Mouse (Mus musculus): Measurements from ENCODE around the gene BC107364. TPM values are rescaled to one million over a fixed set of nuclear protein-coding genes. Genes with fewer than 3 reads are reported as not detected.
A peak's percentile ranks its signal among the peaks of the same experiment; 100 is the strongest.
"Not testable (repeated sequence)": the region's sequence is repeated elsewhere in the genome, so short reads cannot be mapped to it uniquely, and the experiment has no call there.

Gene BC107364
- polyA plus RNA-seq, 1 experiment from 2014 or later, result not detected

DNA sequence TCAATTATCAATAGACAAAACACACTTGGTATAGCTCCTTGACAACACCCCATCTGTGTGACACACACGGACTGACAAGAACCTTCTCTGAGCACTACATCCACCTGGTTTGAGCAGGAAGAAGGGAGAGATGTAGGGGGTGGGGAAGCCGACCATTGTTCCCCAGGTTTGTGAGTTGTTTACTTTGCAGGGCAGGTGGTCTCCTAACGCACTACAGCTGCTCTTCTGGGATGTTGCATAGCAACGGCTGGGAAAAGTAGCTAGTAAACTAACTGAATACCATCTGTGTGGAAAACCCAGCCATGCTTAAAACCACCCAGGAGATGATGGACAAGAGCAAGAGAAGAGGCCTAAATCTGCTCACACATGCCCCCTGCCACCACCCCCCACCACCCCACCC lies 27.7 kb downstream of the BC107364 start:
- not testable (repeated sequence) for ATAC-seq (ENCODE audit: low read depth); H3K9me3 ChIP-seq (replicated peaks); H3K36me3 ChIP-seq; H3K4me3 ChIP-seq (replicated peaks); H3K4me2 ChIP-seq; DNase-seq; H3K27ac ChIP-seq; H3K9ac ChIP-seq
- 38% methylated on average over 4 of the region's 4 CpGs for WGBS (ENCODE audit: insufficient replicate concordance)
- Histone ChIP-seq H3K27me3 (peaks cover 27% of the 10 kb centered on the region), H3K4me1 (replicated peaks) (peaks cover 27% of the 10 kb centered on the region)

DNA sequence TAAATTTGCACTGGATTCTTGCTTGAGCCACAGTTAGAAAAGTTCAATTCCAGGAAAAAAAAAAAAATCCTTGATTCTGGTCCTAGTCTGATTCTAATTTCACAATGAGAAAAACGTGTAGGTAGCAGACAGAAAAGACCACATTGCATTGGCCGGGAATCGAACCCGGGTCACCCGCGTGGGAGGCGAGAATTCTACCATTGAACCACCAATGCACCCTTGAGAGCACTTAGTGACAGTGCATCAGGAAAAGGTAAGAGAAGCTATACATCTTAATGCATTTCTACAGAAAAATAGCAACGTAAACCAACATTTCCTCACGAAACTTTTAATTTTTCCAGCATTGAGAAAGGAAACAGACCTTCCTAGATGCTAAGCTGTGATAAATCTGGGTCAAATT lies 28.2 kb downstream of the BC107364 start:
- DNase-seq, result peak; percentile 59
- Histone ChIP-seq H3K36me3 (no peaks in the 10 kb centered on the region), H3K4me1 (replicated peaks) (peaks cover 25% of the 10 kb centered on the region), H3K9me3 (replicated peaks) (no peaks in the 10 kb centered on the region), H3K4me2 (no peak overlapping the region), H3K27ac (no peak overlapping the region), H3K4me3 (replicated peaks) (no peak overlapping the region), H3K9ac (no peak overlapping the region), H3K27me3 (peaks cover 27% of the 10 kb centered on the region)
- no peak for ATAC-seq (ENCODE audit: low read depth)
- WGBS (ENCODE audit: insufficient replicate concordance), result 5% methylated on average over 9 of the region's 9 CpGs

DNA sequence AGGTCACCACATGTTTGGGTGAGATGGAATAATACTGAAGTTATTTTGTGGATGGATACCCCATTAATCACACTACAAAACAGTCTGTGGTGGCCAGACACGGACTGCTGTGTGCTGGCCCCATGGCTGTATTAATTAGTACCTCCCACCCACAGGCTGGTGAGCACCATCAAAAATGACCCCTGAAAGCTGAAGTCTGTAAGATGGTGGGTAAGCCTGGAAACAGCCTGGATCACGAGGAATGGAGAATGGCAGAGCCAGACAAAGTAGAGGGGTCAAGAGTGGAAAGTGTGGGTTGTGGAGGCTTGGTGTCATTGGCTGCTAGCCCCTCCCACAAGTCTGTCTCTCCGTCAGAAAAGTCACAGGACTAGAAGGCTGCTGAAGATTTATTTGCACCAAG lies 31.3 kb downstream of the BC107364 start:
- H3K36me3 ChIP-seq, result no peaks in the 10 kb centered on the region
- no peak for DNase-seq

DNA sequence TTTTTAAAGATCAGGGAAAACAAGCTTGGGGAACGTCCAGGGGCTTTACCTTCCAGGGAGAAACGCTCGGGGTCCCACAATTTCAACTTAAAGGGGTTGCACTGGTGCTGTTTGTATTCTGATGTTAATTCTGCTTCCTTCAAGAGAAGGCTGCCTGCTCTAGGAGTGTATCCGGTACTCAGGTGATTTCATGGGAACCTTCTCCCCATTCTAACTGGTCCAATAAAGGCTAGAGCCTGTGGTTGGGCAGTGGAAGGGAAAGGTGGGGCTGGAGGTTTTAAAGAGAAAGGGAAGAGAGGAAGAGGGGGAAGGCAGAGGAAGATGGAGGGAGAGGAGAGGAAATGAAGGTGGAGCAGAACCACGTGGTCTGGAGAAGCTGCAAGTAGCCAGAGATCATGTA lies 33.2 kb downstream of the BC107364 start:
- H3K4me3 ChIP-seq (replicated peaks); H3K4me2 ChIP-seq; DNase-seq; H3K27ac ChIP-seq; H3K36me3 ChIP-seq; H3K9me3 ChIP-seq (replicated peaks); H3K9ac ChIP-seq; ATAC-seq (ENCODE audit: low read depth): not testable (repeated sequence)
- H3K27me3 ChIP-seq, result peaks cover 22% of the 10 kb centered on the region
- 54% methylated on average over 5 of the region's 5 CpGs for WGBS (ENCODE audit: insufficient replicate concordance)
- H3K4me1 ChIP-seq (replicated peaks), result peaks cover 28% of the 10 kb centered on the region

More for the DNA sequence above, 31.3 kb downstream of the BC107364 start:
- Histone ChIP-seq H3K4me1 (replicated peaks) (peaks cover 13% of the 10 kb centered on the region), H3K9me3 (replicated peaks) (no peaks in the 10 kb centered on the region), H3K27me3 (peaks cover 27% of the 10 kb centered on the region), H3K9ac (no peak overlapping the region), H3K4me2 (no peak overlapping the region), H3K4me3 (replicated peaks) (no peak overlapping the region), H3K27ac (no peak overlapping the region)
- ATAC-seq (ENCODE audit: low read depth), result no peak
- 41% methylated on average over 3 of the region's 3 CpGs for WGBS (ENCODE audit: insufficient replicate concordance)

DNA sequence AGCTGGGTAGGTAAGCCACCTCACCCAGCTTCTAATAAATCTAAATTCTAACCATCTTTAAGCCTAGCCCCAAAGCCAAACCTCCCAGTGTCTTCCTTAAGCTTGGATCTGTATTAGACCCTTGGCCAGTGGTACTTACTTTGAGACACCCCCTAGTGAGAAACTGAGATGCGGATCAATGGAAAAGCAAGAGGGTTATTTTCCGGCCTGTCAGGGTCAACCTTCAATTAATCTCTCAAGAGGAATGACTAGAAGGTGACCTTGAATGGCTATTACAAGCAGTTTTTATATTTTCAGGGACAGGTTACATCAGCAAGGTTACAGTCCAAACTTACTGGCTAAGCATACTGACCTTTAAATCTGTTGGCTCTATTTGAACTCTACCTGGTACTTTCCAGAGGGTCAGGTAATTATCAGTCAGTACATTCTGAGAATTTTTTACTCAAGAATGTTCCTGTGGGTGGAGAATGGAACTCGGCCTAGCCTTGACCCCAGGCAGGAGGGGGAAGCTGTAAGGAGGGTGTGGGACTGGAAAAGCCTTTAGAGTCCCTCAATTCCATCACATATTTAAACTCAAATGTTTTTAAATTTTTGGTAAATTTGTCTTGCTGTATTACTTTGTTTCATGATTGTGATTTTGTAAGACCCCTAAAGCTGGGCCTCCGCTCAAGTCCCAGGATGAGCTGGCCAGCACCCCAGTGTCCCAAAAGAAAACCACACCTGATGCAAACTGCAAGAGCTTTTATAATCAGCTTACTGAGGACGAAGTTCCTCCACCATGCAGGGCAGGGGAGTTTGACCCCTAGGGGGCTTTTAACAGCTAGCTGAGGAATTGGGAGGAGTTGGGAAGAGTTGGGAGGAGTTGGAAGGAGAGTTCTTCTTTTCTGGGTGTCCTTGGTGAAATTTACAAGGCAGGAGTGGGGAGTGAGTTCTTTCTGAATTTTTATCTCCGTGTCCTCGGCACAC lies 34.0 kb downstream of the BC107364 start:
- no peak overlapping the region for H3K27ac ChIP-seq
- no peak for DNase-seq
- no peak for ATAC-seq (ENCODE audit: low read depth)
- peaks cover 22% of the 10 kb centered on the region for H3K27me3 ChIP-seq
- H3K9ac ChIP-seq, result no peak overlapping the region
- H3K4me3 ChIP-seq (replicated peaks), result no peak overlapping the region
- peaks cover 36% of the 10 kb centered on the region for H3K4me1 ChIP-seq (replicated peaks)
- 68% methylated on average over 7 of the region's 7 CpGs for WGBS (ENCODE audit: insufficient replicate concordance)
- H3K36me3 ChIP-seq, result no peaks in the 10 kb centered on the region
- no peaks in the 10 kb centered on the region for H3K9me3 ChIP-seq (replicated peaks)
- no peak overlapping the region for H3K4me2 ChIP-seq

DNA sequence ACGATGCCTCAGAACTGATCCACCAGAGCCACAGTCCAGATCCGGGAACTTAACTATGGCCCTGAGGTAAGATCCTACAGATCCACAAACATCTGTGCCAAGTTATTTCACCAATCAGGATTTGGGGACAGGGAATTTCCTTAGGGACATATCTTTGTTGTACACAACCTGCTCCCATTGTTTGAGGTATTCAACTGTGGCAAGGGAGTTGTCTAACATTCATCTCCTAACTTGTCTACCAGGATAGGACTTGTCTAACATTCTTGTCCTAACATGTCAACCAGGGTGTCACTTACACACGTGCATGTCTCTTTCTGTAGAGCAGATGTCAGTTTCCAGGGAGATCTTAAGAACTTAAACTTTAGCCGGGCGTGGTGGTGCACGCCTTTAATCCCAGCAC lies 35.5 kb downstream of the BC107364 start:
- Histone ChIP-seq H3K36me3 (no peaks in the 10 kb centered on the region), H3K4me2 (no peak overlapping the region), H3K4me1 (replicated peaks) (peaks cover 40% of the 10 kb centered on the region), H3K9ac (no peak overlapping the region), H3K27me3 (peaks cover 8% of the 10 kb centered on the region), H3K4me3 (replicated peaks) (no peak overlapping the region), H3K9me3 (replicated peaks) (no peaks in the 10 kb centered on the region), H3K27ac (no peak overlapping the region; the same call in 1 of the 2 replicates)
- ATAC-seq (ENCODE audit: low read depth), result no peak
- WGBS (ENCODE audit: insufficient replicate concordance), result 77% methylated on average over 6 of the region's 6 CpGs
- no peak for DNase-seq

DNA sequence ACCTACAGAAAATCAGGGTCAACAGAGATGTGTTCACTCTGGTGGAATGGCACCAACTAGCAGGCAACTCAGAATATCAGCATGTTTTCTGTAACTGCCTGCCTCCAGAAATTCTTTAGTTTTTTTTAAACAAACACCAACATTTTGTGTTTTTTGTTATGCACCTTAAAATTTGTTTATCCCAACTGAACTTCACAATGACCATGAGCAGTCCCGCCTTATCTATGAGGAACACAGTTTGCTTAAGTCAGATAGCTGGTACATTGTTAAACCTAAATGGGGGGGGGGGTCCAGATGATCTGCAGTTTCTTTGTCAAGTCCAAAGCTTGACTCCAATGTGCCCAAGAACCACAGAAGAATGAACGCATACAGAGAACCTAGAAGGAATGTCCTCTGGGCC lies 36.0 kb downstream of the BC107364 start:
- H3K9ac ChIP-seq, result no peak overlapping the region
- peaks cover 40% of the 10 kb centered on the region for H3K4me1 ChIP-seq (replicated peaks)
- ATAC-seq (ENCODE audit: low read depth), result no peak
- no peaks in the 10 kb centered on the region for H3K36me3 ChIP-seq
- DNase-seq, result no peak
- peak overlapping the region; percentile 14; the same call in 1 of the 2 replicates for H3K27ac ChIP-seq
- H3K27me3 ChIP-seq, result peaks cover 10% of the 10 kb centered on the region; the same call in 1 of the 2 replicates
- no peaks in the 10 kb centered on the region for H3K9me3 ChIP-seq (replicated peaks)
- no peak overlapping the region for H3K4me2 ChIP-seq
- 23% methylated on average over 2 of the region's 2 CpGs for WGBS (ENCODE audit: insufficient replicate concordance)
- H3K4me3 ChIP-seq (replicated peaks), result no peak overlapping the region

DNA sequence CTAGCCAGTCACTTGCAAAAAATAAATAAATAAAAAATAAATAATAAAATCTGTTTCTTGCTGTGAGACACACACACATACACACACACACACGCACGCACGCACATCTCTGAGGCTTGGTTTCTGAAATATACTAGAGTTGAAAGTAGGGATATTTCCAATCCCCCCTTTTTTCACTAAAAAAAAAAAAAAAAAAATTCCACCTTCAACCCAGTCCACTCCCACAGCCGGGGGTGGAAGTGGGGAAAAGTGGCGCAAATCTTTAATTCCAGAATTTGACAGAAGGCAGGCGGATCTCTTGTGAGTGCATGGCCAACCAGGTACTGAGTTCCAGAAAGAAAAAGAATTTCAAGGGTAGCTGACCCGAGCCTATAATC lies 37.2 kb downstream of the BC107364 start:
- Histone ChIP-seq H3K36me3 (no peaks in the 10 kb centered on the region), H3K27me3 (peaks cover 12% of the 10 kb centered on the region), H3K9ac (peak overlapping the region; percentile 91), H3K27ac (no peak overlapping the region), H3K4me1 (replicated peaks) (peaks cover 42% of the 10 kb centered on the region), H3K4me2 (peak overlapping the region; percentile 90), H3K9me3 (replicated peaks) (no peaks in the 10 kb centered on the region), H3K4me3 (replicated peaks) (peak overlapping the region; percentile 86)
- WGBS (ENCODE audit: insufficient replicate concordance), result 20% methylated on average over 7 of the region's 7 CpGs
- DNase-seq, result no peak
- no peak for ATAC-seq (ENCODE audit: low read depth)

DNA sequence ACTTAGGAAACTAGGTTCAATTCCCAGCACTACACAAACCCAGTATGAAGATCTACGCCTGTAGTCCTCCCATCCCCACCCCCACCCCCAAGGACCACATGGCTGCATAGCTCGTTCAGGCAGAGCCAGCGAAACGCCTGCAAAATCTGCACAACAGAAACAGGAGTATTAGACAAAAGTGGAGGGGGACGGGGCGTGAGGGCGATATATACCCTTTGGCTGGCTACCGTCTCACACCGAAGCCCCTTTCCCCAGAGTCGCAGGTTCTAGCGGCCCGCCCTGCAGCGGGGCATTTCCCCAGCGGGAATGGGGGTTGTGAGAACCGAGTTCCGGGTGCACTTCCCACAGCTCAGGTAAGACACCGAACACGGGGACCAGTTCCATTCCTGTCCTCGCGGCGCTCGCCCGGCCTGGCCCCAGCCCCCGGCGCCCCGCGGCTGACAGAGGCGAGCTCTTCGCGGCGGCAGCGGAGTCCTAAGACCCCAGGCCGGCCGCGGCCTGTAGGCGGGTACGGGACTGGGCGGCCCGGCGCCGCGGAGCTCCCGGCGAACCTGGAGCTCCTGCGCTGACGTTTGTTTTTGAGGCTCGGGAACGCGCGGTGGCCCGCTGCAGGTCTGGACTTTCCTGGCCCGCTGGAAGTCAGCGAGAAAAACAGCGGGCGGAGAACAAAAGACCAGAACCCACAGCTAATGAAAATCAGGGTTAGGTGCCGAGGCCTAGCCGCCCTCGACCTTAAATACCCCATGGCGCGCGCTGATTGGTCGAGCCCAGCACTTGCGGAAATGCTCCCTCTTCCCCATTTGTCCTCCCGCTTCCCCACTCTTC lies 37.8 kb downstream of the BC107364 start:
- H3K27me3 ChIP-seq, result peaks cover 18% of the 10 kb centered on the region
- H3K36me3 ChIP-seq, result no peaks in the 10 kb centered on the region
- under 1% methylated on average over 64 of the region's 64 CpGs for WGBS (ENCODE audit: insufficient replicate concordance)
- peak overlapping the region; percentile 86 for H3K4me3 ChIP-seq (replicated peaks)
- H3K4me2 ChIP-seq, result peak overlapping the region; percentile 90
- H3K4me1 ChIP-seq (replicated peaks), result peaks cover 48% of the 10 kb centered on the region
- H3K9ac ChIP-seq, result peak overlapping the region; percentile 91
- peak overlapping the region; percentile 92 for H3K27ac ChIP-seq
- peak; percentile 89 for ATAC-seq (ENCODE audit: low read depth)
- peak; percentile 83 for DNase-seq
- H3K9me3 ChIP-seq (replicated peaks), result no peaks in the 10 kb centered on the region

DNA sequence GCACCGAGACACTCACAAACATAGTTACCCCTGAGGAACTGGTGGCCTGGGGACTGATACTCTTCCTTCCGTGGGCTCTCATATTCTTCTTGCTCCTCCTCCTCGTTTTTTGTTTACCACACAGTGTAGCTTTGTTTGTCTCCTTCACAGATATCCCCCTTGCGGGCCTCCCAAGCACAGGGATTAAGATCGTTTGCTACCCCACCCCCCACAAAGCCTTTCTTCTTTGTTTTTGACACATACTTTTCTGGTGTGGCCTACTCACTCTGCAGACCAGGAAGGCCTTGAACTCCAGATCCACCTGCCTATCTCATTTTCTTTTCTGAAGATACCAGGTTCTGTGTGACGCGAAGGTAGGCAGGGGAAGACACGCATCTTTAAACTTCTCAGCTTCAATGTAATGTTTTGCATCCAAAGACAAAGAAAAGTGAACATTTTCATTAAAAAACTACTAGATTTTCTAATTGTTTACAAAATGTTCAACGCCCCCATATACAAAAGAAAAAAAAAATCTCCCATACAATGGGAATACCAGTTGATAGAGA lies 38.5 kb downstream of the BC107364 start:
- peak overlapping the region; percentile 91 for H3K9ac ChIP-seq
- peaks cover 23% of the 10 kb centered on the region for H3K27me3 ChIP-seq
- H3K4me1 ChIP-seq (replicated peaks), result peaks cover 53% of the 10 kb centered on the region
- peak overlapping the region; percentile 92; the same call in 1 of the 2 replicates for H3K27ac ChIP-seq
- H3K36me3 ChIP-seq, result no peaks in the 10 kb centered on the region
- WGBS (ENCODE audit: insufficient replicate concordance), result 40% methylated on average over 9 of the region's 9 CpGs
- H3K4me2 ChIP-seq, result peak overlapping the region; percentile 90
- ATAC-seq (ENCODE audit: low read depth) (no peak), DNase-seq (no peak)
- no peaks in the 10 kb centered on the region for H3K9me3 ChIP-seq (replicated peaks)
- peak overlapping the region; percentile 86 for H3K4me3 ChIP-seq (replicated peaks)

DNA sequence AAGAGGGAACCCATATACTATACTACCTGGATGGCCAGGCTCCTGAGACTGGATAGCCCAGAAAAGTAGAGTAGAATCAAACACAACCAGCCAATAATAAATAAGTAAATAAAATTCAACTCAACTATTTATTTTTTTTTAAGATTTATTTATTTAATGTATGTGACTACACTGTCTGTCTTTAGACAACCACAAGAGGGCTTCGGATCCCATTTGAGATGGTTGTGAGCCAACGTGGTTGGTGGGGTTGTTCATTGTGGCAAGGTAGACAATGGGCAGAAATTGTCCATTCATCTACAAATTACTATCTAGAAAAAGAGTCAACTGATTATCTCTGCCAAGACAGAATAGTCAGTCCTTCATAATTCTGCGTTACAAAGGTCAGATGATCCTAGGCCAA lies 40.3 kb downstream of the BC107364 start:
- no peak for DNase-seq

More for the DNA sequence above, 40.3 kb downstream of the BC107364 start:
- no peak overlapping the region for H3K27ac ChIP-seq
- no peak overlapping the region for H3K4me2 ChIP-seq
- no peaks in the 10 kb centered on the region for H3K9me3 ChIP-seq (replicated peaks)
- H3K36me3 ChIP-seq, result no peaks in the 10 kb centered on the region
- peaks cover 38% of the 10 kb centered on the region for H3K27me3 ChIP-seq
- H3K4me1 ChIP-seq (replicated peaks), result peaks cover 49% of the 10 kb centered on the region
- no peak overlapping the region for H3K9ac ChIP-seq
- H3K4me3 ChIP-seq (replicated peaks), result no peak overlapping the region
- ATAC-seq (ENCODE audit: low read depth), result no peak
- 66% methylated on average over 3 of the region's 3 CpGs for WGBS (ENCODE audit: insufficient replicate concordance)
